Mouse (Mus musculus): ENCODE measurements around the gene Spty2d1.

The Spty2d1 gene

GRCm38 (mm10) chr7:47022482-47022881 is 14.3 kb upstream of the Spty2d1 start:
- 51% methylated on average over 8 of the region's 8 CpGs for WGBS

- 40% methylated on average over 8 of the region's 8 CpGs for WGBS
These were observed 12.7 kb upstream of the Spty2d1 start for GRCm38 (mm10) chr7:47020956-47021355.

- WGBS = 50% methylated on average over 5 of the region's 5 CpGs
These were observed 11.4 kb upstream of the Spty2d1 start for GRCm38 (mm10) chr7:47019641-47020040.

GRCm38 (mm10) chr7:47017146-47017545 is 8.9 kb upstream of the Spty2d1 start:
- WGBS = 78% methylated on average over 7 of the region's 7 CpGs

DNA sequence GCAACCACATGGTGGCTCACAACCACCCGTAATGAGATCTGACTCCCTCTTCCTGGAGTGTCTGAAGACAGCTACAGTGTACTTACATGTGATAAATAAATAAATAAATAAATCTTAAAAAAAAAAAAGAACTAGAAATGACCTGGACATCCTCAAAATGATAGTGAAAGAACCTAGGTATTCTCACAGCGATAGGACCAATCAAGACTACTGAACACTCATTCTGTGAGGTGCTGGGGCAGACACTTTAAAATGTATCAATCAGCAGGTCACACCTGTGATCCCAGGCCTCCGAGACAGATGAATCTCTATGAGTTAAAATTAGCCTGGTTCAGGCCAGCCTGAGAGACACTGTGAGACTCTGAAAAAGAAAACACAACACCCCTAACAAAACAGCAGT is 8.4 kb upstream of the Spty2d1 start:
- 86% methylated on average over 3 of the region's 3 CpGs for WGBS

DNA sequence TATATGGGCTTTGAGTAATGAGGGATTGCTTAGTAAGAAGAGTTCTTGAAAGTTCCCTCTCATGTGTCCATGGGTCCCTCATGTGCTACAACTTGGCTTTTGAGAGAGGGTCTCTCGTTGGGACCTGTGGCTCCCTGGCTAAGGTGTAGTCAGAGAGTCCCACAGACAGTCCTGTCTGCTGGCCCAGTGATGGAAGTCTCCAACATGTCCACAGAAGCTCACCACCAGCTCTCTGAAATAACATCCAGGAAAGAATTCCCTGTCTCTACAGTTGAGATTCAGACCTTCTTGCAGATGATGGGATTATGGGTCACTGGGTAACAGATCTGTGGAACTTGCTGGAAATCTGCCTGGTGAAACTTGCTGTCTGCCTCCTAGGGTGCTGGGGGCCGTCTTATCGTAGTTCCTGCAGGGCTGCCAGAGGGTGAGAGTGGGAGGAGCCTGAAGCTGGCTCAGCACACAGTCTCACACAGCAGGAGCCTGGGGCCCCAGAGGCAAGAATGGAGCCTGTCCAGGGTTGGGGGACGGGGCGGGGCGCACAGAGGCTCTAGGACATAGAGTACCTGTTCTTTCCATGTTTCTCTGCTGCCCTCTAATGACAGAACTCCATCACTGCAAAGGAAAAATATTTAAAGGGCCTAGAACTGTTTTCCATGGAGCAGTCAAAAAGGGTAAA is 7.3 kb upstream of the Spty2d1 start:
- 9% methylated on average over 6 of the region's 6 CpGs for WGBS

- WGBS = 54% methylated on average over 11 of the region's 11 CpGs
These were observed 6.6 kb upstream of the Spty2d1 start for GRCm38 (mm10) chr7:47014564-47015389.

GRCm38 (mm10) chr7:47013131-47013767 is 5.0 kb upstream of the Spty2d1 start:
- 55% methylated on average over 9 of the region's 9 CpGs for WGBS

DNA sequence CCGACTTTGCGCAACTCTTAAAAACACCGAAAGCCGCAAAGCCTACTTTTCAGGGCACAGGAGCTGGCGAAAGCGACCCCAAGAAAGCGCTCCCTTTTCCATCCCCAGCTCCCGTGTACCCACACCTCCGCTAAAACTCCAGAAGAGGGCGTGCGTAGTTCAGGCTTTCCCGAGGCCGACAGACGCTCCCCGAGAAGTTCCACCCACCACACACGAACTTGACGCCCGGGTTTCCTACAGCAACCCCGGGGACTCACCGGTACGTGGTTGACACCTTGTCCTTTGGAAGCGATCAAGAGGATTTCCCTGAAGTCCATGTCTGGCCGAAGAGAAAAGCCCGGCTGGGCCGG is 418 bp downstream of the Spty2d1 start:
- WGBS = under 1% methylated on average over 25 of the region's 25 CpGs

GRCm38 (mm10) chr7:47007109-47007780 is 966 bp downstream of the Spty2d1 start:
- WGBS = 9% methylated on average over 21 of the region's 21 CpGs

- WGBS = 60% methylated on average over 3 of the region's 3 CpGs
These were observed 4.6 kb downstream of the Spty2d1 start for GRCm38 (mm10) chr7:47003411-47004115.

- WGBS = 66% methylated on average over 4 of the region's 4 CpGs
These were observed 6.3 kb downstream of the Spty2d1 start for GRCm38 (mm10) chr7:47001900-47002275.

DNA sequence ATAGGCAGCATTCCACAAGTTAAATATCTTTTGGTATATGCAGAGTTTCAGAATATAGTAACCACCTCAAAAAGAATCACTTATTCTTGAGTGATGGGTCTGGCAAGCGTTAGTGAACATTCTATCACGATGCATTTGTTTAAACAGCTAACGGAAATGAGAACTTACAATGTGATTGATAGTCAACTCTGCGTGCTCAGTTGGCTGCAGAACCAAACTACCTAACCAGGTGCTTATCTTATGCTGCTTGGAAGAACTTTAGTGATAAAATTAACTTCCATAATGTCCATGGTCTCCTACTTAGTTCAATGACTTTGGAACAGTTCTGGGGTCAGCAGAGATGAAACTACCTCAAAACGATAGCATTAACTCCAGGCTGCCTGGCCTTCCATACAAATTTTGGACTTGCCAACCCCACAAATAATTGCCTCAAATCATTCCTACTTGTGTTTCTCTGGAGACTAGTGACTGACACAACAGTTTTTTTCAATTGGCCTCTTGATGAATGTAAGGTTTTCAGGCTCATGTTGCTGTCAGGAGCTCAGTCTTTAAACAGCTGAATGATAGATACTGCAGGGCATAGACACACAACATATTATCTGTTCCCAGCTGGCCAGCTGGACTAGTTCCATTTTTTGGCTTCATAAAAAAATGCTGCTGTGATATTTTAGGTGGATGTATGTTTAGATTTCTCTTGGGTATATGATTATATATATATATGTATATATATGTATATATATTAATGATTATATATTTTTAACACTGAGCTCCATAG is 6.9 kb downstream of the Spty2d1 start:
- WGBS = 46% methylated on average over 5 of the region's 5 CpGs

GRCm38 (mm10) chr7:47000644-47000983 is 7.6 kb downstream of the Spty2d1 start:
- WGBS = 18% methylated on average over 3 of the region's 3 CpGs

- 80% methylated on average over 8 of the region's 8 CpGs for WGBS
These were observed 8.1 kb downstream of the Spty2d1 start for GRCm38 (mm10) chr7:46999983-47000643.

DNA sequence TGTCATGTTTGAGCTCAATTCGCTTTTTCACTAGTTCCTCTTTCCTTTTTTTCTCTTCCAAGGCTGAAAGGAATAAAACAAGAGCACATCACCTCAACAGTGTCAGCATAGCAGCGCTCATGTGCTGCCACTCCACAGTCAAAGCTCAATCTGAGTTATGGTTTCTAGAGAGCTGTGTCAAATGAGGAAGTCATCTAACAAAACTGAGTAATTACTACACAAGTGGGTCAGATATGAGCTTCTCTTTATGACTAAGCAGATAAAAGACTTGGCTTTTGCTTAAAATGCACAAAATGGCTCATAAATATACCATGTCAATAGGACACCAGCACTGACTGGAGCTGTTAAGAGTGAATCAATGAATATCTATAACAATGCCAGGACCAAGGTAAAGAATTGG is 9.3 kb downstream of the Spty2d1 start:
- 95% methylated on average over 2 of the region's 2 CpGs for WGBS

DNA sequence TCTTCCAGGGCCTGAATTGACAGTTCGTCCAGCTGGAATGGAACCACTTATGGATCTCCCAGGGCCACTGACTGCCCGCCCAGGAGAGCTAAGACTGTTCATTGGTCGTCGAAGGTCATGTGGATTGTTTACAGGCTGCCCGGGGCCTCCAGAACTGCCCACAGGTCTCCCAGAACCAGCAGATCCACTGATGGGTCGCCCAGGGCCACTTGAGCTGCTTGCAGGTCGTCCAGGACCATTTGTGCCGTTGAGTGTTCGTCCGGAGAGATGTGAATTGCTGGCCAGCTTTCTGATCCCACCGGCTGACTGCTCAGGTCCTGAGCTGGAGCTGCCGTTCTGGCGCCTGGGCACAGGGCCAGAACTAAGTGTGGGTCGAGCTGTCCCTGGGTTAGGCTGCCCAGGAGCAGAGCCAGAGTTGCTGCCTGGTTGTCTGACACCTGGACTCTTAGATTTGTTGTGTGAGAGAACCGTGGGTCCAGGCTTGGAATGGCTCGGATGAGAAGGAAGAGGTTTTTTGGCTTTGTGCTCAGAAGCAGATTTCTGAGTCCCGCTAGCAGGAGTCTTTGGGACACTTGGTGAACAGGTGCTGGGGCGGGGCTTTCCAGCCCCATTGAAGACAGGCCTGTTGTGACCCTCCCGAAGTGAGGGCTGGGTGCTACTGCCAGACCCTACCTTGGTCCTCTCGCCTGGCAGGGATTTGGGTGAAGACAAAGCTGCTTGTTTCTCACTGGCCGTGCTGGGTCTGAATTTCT is 10.4 kb downstream of the Spty2d1 start:
- 70% methylated on average over 21 of the region's 21 CpGs for WGBS

GRCm38 (mm10) chr7:46997008-46997407 is 11.2 kb downstream of the Spty2d1 start:
- WGBS = 65% methylated on average over 4 of the region's 4 CpGs

GRCm38 (mm10) chr7:46995558-46995957 is 12.7 kb downstream of the Spty2d1 start:
- WGBS = 93% methylated on average over 3 of the region's 3 CpGs

- 79% methylated on average over 8 of the region's 8 CpGs for WGBS
These were observed 15.1 kb downstream of the Spty2d1 start for GRCm38 (mm10) chr7:46993079-46993478.

Measured in cerebral cortex, adult 2 months (tissue).